Mouse (Mus musculus): ENCODE measurements at regions not wholly inside any gene's neighbourhood (a gene's known extent, or its start where the extent isn't known, plus 50 kb on each side); places are given as distances from the start of the nearest gene placed in this dataset.

- Histone ChIP-seq H3K27ac (ENCODE audit: control insufficient read depth, low read depth, low read length) (no peak overlapping the region), H3K27me3 (ENCODE audit: control insufficient read depth in 1 of 2, insufficient read depth in 2 of 2, low read length in 2 of 2) (no peaks in the 10 kb centered on the region), H3K4me1 (ENCODE audit: control insufficient read depth in 1 of 2, insufficient read depth in 2 of 2, low read length in 2 of 2) (no peaks in the 10 kb centered on the region), H3K9me3 (replicated peaks; ENCODE audit: insufficient read depth, low read length) (no peaks in the 10 kb centered on the region), H3K4me3 (ENCODE audit: control insufficient read depth in 1 of 2, insufficient read depth in 1 of 2, low read depth in 2 of 2, low read length in 2 of 2) (no peak overlapping the region), H3K36me3 (ENCODE audit: control insufficient read depth in 1 of 2, insufficient read depth in 2 of 2, low read length in 2 of 2) (no peaks in the 10 kb centered on the region), H3K9ac (ENCODE audit: control insufficient read depth, low read depth, low read length, poor library complexity, severe bottlenecking) (no peak overlapping the region), H3K79me2 (ENCODE audit: control insufficient read depth, insufficient read depth, low read length, poor library complexity) (no peaks in the 10 kb centered on the region)
- DNase-seq (ENCODE audit: low read depth, low spot score) = no peak
- no peak for TF ChIP-seq MEF2A (IDR thresholded peaks at IDR 0.05; ENCODE audit: extremely low read depth, insufficient replicate concordance, low read depth, low read length, poor library complexity, severe bottlenecking)
- TF ChIP-seq ZKSCAN1 (IDR thresholded peaks at IDR 0.05; ENCODE audit: low read depth, low read length) = no peak
- no peak for TF ChIP-seq POLR2AphosphoS5 (IDR thresholded peaks at IDR 0.05; ENCODE audit: borderline replicate concordance, low read depth, low read length)
- TF ChIP-seq TBP (IDR thresholded peaks at IDR 0.05; ENCODE audit: low read depth, low read length) = no peak
- no peak for TF ChIP-seq EP300 (IDR thresholded peaks at IDR 0.05; ENCODE audit: low read depth in 1 of 2, low read length in 2 of 2)
- no peak for TF ChIP-seq SIN3A (IDR thresholded peaks at IDR 0.05; ENCODE audit: low read length)
- no peak for TF ChIP-seq ZMIZ1 (IDR thresholded peaks at IDR 0.05; ENCODE audit: low read depth, low read length)
- TF ChIP-seq E2F4 (IDR thresholded peaks at IDR 0.05; ENCODE audit: borderline replicate concordance, low read depth, low read length) = no peak
- no peak for TF ChIP-seq MYC (IDR thresholded peaks at IDR 0.05; ENCODE audit: low read depth, low read length)
- no peak for TF ChIP-seq ZC3H11A (IDR thresholded peaks at IDR 0.05; ENCODE audit: low read depth, low read length)
- TF ChIP-seq NELFE (IDR thresholded peaks at IDR 0.05; ENCODE audit: low read depth, low read length) = no peak
- TF ChIP-seq KAT2A (conservative IDR thresholded peaks at IDR 0.05; ENCODE audit: low read depth, low read length) = no peak
- no peak for TF ChIP-seq ELF1 (IDR thresholded peaks at IDR 0.05; ENCODE audit: low read depth, low read length)
- no peak for TF ChIP-seq UBTF (IDR thresholded peaks at IDR 0.05; ENCODE audit: borderline replicate concordance, insufficient read depth, low read depth, low read length)
- no peak for TF ChIP-seq USF1 (IDR thresholded peaks at IDR 0.05; ENCODE audit: low read depth, low read length)
- no peak for TF ChIP-seq HCFC1 (IDR thresholded peaks at IDR 0.05; ENCODE audit: low read depth, low read length)
- TF ChIP-seq CHD1 (IDR thresholded peaks at IDR 0.05; ENCODE audit: low read depth, low read length) = no peak
- no peak for TF ChIP-seq NRF1 (IDR thresholded peaks at IDR 0.05; ENCODE audit: insufficient read depth, low read depth, low read length, poor library complexity, severe bottlenecking)
These were observed 369.3 kb downstream of the Tns1 start for GRCm38 (mm10) chr1:73754928-73755327.

GRCm38 (mm10) chr1:73753157-73753556 is 371.1 kb downstream of the Tns1 start:
- no peak for DNase-seq (ENCODE audit: low read depth, low spot score)
- Histone ChIP-seq H3K27ac (ENCODE audit: control insufficient read depth, low read depth, low read length) (no peak overlapping the region), H3K4me3 (ENCODE audit: control insufficient read depth in 1 of 2, insufficient read depth in 1 of 2, low read depth in 2 of 2, low read length in 2 of 2) (no peak overlapping the region), H3K9me3 (replicated peaks; ENCODE audit: insufficient read depth, low read length) (no peaks in the 10 kb centered on the region), H3K4me1 (ENCODE audit: control insufficient read depth in 1 of 2, insufficient read depth in 2 of 2, low read length in 2 of 2) (no peaks in the 10 kb centered on the region), H3K27me3 (ENCODE audit: control insufficient read depth in 1 of 2, insufficient read depth in 2 of 2, low read length in 2 of 2) (no peaks in the 10 kb centered on the region), H3K9ac (ENCODE audit: control insufficient read depth, low read depth, low read length, poor library complexity, severe bottlenecking) (no peak overlapping the region), H3K36me3 (ENCODE audit: control insufficient read depth in 1 of 2, insufficient read depth in 2 of 2, low read length in 2 of 2) (no peaks in the 10 kb centered on the region), H3K79me2 (ENCODE audit: control insufficient read depth, insufficient read depth, low read length, poor library complexity) (no peaks in the 10 kb centered on the region)
- no peak for TF ChIP-seq MXI1 (IDR thresholded peaks at IDR 0.05; ENCODE audit: low read depth, low read length)
- TF ChIP-seq MAX (IDR thresholded peaks at IDR 0.05; ENCODE audit: low read length) = no peak
- no peak for TF ChIP-seq RAD21 (IDR thresholded peaks at IDR 0.05; ENCODE audit: low read depth, low read length)
- TF ChIP-seq TCF12 (IDR thresholded peaks at IDR 0.05; ENCODE audit: low read depth, low read length) = no peak
- no peak for TF ChIP-seq EP300 (IDR thresholded peaks at IDR 0.05; ENCODE audit: low read depth in 1 of 2, low read length in 2 of 2)
